Mouse (Mus musculus): ENCODE measurements around the gene Eps8l2. TPM values are rescaled to one million over a fixed set of nuclear protein-coding genes. Genes with fewer than 3 reads are reported as not detected.
A peak's percentile ranks its signal among the peaks of the same experiment; 100 is the strongest.

Eps8l2 gene
- total RNA-seq, 2 experiments from 2014 or later = 3.6 to 5.3 TPM

- H3K27ac ChIP-seq = peak overlapping the region; percentile 70; the same call in 1 of the 2 replicates
- H3K4me3 ChIP-seq = no peak overlapping the region
- intact Hi-C loops (cut with DNase I) = no loop called here
- no peak for DNase-seq (ENCODE audit: extremely low spot score in 1 of 2, low spot score in 2 of 2)
- no peak; the same call in none of the 2 replicates for TF ChIP-seq CTCF (IDR thresholded peaks at IDR 0.05)
Observed at GRCm38 (mm10) chr7:141335044-141335579, 3.6 kb upstream of the Eps8l2 start.

GRCm38 (mm10) chr7:141335682-141336081 lies 3.0 kb upstream of the Eps8l2 start:
- H3K4me3 ChIP-seq = no peak overlapping the region
- no peak for TF ChIP-seq CTCF (IDR thresholded peaks at IDR 0.05)
- DNase-seq (ENCODE audit: extremely low spot score in 1 of 2, low spot score in 2 of 2) = no peak
- intact Hi-C loops (cut with DNase I) = no loop called here
- H3K27ac ChIP-seq = peak overlapping the region; percentile 70

- TF ChIP-seq CTCF (IDR thresholded peaks at IDR 0.05) = no peak
- intact Hi-C loops (cut with DNase I) = no loop called here
- peak overlapping the region; percentile 70; the same call in 1 of the 2 replicates for H3K27ac ChIP-seq
- H3K4me3 ChIP-seq = no peak overlapping the region
- no peak for DNase-seq (ENCODE audit: extremely low spot score in 1 of 2, low spot score in 2 of 2)
Observed at GRCm38 (mm10) chr7:141336296-141336695, 2.4 kb upstream of the Eps8l2 start.

DNA sequence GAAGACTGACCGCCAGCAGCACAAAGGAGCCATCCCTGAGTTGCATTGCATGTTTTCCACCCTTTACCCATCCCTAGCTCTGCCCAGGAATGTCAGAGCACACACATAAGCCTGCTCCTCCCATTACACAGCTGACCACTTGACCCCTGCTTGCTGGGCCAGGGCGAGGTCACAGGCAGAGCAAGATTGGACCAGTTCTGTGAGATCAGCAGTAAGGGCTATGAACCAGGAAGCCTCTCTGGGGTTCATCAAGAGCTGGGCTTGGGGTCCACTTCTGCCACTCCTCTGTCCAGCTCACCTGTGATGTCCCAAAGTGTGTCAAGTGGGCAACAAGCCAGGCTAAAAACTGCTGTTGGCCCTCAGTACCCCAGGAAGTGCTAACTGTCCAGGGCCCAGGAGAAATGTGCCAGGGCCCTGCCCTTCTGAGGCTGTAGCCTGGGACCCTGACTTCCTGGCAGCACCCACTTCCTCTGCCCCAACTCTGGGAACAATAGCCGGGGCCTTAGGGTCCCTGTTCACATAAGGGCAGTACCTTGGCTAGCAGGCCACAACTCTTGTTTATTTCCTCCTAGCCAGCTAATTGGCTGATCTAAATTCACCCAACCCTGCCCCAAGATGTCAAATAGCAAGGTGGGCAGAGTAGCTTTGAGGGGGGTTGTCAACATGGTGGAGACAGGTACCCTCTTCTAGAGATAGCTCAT lies 814 bp upstream of the Eps8l2 start:
- Histone ChIP-seq H3K27ac (no peak overlapping the region; the same call in 1 of the 2 replicates), H3K4me3 (no peak overlapping the region)
- intact Hi-C loops (cut with DNase I) = no loop called here
- no peak for DNase-seq (ENCODE audit: extremely low spot score in 1 of 2, low spot score in 2 of 2)
- TF ChIP-seq CTCF (IDR thresholded peaks at IDR 0.05) = no peak

DNA sequence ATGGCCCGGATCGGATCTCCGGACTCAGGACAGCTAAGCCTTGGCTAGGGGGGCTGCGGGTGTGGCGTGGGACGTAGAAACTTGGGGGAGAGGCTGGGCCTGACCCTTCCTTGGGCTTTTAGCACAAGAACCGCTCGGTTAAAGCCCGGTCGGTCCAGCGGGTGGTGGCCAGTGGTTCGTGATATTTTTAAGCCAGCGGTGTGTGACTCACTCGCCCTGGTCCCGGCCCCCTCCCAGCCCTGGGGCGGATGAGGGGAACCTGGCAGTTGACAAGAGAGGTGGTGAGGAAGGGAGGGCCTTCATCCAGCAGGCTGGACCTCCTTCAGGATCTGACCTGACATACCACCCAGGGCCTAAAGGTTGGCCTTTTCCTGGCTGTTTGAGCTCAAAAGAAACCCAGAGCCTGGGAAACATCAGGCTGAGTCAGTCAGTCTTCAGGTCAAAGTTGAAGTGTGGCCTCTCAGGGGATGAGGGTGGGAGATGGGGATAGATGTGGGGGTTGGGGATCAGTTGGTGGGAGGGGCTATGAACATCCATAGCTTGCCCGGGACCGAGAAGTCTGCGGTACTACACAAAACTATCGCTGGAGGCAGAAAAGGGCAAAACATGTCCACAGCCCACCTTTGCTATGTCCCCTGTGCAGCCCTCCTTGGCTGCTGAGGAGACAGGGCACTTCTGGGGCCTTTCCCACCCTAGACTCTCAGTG lies 688 bp downstream of the Eps8l2 start:
- no peak overlapping the region for H3K27ac ChIP-seq
- H3K4me3 ChIP-seq = no peak overlapping the region
- intact Hi-C loops (cut with DNase I) = no loop called here
- DNase-seq (ENCODE audit: extremely low spot score in 1 of 2, low spot score in 2 of 2) = no peak
- TF ChIP-seq CTCF (IDR thresholded peaks at IDR 0.05) = no peak

DNA sequence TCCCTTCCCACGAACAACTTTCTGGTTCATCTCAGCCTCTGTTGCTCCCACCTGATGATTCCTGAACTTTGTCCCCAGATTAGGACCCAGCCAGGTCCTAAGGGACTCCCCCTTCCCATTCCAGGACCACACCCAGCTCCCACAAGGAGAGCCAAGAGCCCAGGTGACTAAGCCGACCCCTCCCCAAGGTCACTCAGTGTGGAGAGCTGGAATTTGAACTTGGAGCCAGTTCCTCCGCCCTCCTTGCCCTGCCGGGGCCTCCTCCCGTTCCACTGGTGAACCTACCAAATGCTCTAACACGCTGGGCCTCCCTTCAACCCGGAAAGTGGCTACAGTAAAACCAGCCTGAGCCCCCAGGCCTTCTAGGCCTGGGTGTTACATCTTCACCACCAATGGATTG lies 1.3 kb downstream of the Eps8l2 start:
- intact Hi-C loops (cut with DNase I) = no loop called here
- no peak for DNase-seq (ENCODE audit: extremely low spot score in 1 of 2, low spot score in 2 of 2)
- TF ChIP-seq CTCF (IDR thresholded peaks at IDR 0.05) = no peak
- H3K27ac ChIP-seq = no peak overlapping the region
- no peak overlapping the region for H3K4me3 ChIP-seq

GRCm38 (mm10) chr7:141340476-141340875 lies 1.8 kb downstream of the Eps8l2 start:
- Histone ChIP-seq H3K4me3 (no peak overlapping the region), H3K27ac (no peak overlapping the region)
- DNase-seq (ENCODE audit: extremely low spot score in 1 of 2, low spot score in 2 of 2) = no peak
- TF ChIP-seq CTCF (IDR thresholded peaks at IDR 0.05) = no peak
- intact Hi-C loops (cut with DNase I) = no loop called here

- no peak overlapping the region for H3K4me3 ChIP-seq
- TF ChIP-seq CTCF (IDR thresholded peaks at IDR 0.05) = no peak
- no peak overlapping the region for H3K27ac ChIP-seq
- intact Hi-C loops (cut with DNase I) = no loop called here
- DNase-seq (ENCODE audit: extremely low spot score in 1 of 2, low spot score in 2 of 2) = no peak
Observed at GRCm38 (mm10) chr7:141341689-141342226, 3.1 kb downstream of the Eps8l2 start.

GRCm38 (mm10) chr7:141343230-141343629 lies 4.5 kb downstream of the Eps8l2 start:
- DNase-seq (ENCODE audit: extremely low spot score in 1 of 2, low spot score in 2 of 2) = no peak
- no peak overlapping the region for H3K27ac ChIP-seq
- intact Hi-C loops (cut with DNase I) = no loop called here
- no peak overlapping the region for H3K4me3 ChIP-seq
- no peak for TF ChIP-seq CTCF (IDR thresholded peaks at IDR 0.05)

- no peak for DNase-seq (ENCODE audit: extremely low spot score in 1 of 2, low spot score in 2 of 2)
- Histone ChIP-seq H3K27ac (no peak overlapping the region), H3K4me3 (no peak overlapping the region)
- intact Hi-C loops (cut with DNase I) = no loop called here
- TF ChIP-seq CTCF (IDR thresholded peaks at IDR 0.05) = no peak
Observed at GRCm38 (mm10) chr7:141343696-141344095, 5.0 kb downstream of the Eps8l2 start.

DNA sequence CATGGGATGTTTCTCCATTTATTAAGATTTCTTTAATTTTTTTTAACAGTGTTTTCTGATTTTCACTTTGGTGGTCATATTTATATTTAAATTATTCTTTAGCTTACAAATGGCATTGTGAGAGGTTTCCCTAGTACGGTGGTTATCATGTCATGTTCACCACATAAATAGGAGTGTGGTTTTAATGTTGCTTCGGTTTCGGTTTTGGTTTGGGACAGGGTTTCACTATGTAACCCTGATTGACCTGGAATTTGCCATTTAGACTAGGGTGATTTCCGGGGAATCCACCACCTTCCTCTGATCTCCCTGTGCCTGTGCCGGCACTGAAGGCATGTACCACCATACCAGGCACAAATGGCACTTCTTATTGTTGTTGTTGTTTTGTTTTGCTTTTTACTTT lies 6.1 kb downstream of the Eps8l2 start:
- no peak overlapping the region for H3K4me3 ChIP-seq
- intact Hi-C loops (cut with DNase I) = no loop called here
- no peak for DNase-seq (ENCODE audit: extremely low spot score in 1 of 2, low spot score in 2 of 2)
- no peak overlapping the region for H3K27ac ChIP-seq
- no peak for TF ChIP-seq CTCF (IDR thresholded peaks at IDR 0.05)

- TF ChIP-seq CTCF (IDR thresholded peaks at IDR 0.05) = no peak
Observed at GRCm38 (mm10) chr7:141351061-141351460, 12.4 kb downstream of the Eps8l2 start.

More at GRCm38 (mm10) chr7:141351061-141351460, 12.4 kb downstream of the Eps8l2 start:
- intact Hi-C loops (cut with DNase I) = no loop called here
- DNase-seq (ENCODE audit: extremely low spot score in 1 of 2, low spot score in 2 of 2) = no peak
- H3K4me3 ChIP-seq = no peak overlapping the region
- H3K27ac ChIP-seq = no peak overlapping the region

Data from left cerebral cortex, adult 2 months (tissue).